8 mouse cellular contexts compared by ENCODE assay signal in the genomic region with DNA sequence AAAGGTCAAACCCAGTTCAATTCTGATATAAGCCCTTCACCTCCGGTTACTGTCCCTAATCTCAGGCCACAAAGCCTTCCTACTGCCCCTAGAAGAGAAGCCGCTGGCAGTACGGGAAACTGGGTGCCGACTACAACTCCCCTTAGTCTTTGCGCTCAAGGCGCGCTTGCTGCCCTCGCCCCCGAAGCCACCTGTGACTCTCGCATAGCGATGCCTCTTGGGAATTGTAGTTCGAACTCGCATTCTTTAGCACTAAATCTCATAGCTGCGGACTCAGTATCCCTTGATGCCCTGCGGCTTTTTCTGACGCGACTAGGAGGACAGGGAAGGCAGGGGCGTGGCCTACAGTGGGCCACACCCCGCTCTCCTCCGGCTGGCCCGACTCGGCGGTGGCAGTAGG. TPM values are rescaled to one million over a fixed set of nuclear protein-coding genes. Genes with fewer than 3 reads are reported as not detected.
DNase-seq lines count a peak whose midpoint lies in the region; ATAC-seq lines count a peak whose summit lies in the region.

A gene (plus strand): TSS at position 347 of the 400 bp plus-strand sequence.

- DNase-seq in adrenal gland, adult (ENCODE audit: inconsistent age in 2 of 2, low spot score in 1 of 2) = peak; percentile 97 to 98
- DNase-seq in embryo, embryonic 10 days (ENCODE audit: low spot score) = peak; percentile 100
- DNase-seq in gastrocnemius, postnatal 10 days = peak; percentile 85
- peak; percentile 99 for DNase-seq in induced T-regulatory cell, adult 2 months (ENCODE audit: low read depth)
- peak; percentile 98 to 99 for DNase-seq in left cerebral cortex, adult 9 months (ENCODE audit: low spot score in 2 of 2)
- DNase-seq in right cerebral cortex, postnatal 36 days (ENCODE audit: low spot score in 2 of 2) = peak; percentile 97 to 99
- peak; percentile 97 for DNase-seq in yolk sac, embryonic 10.5 days (ENCODE audit: low spot score)

- peak; percentile 82 for ATAC-seq in megakaryocyte progenitor cell, adult 5-6 weeks (replicated peaks; ENCODE audit: poor library complexity)

RNA-seq across cellular contexts. Expression of the gene that starts here (rescaled TPM):
- 10 to 100 TPM; 44.9 to 59.2 TPM for total RNA-seq in gastrocnemius, postnatal 10 days (2021)
- total RNA-seq in megakaryocyte progenitor cell, adult 5-6 weeks (2015) = 17.4 and 22.2 TPM in 2 replicates
- 30.7 and 33.2 TPM in 2 replicates for total RNA-seq in megakaryocyte progenitor cell, adult 5-6 weeks (2017)

Comparison
In these comparisons a context has a peak if more than half of its experiments do, and no peak if none do; other contexts are left out.
1. Peak in every context shown above with its lines: DNase-seq and ATAC-seq.